Mouse (Mus musculus) liver, adult 2 months (tissue): ENCODE results near the gene Sertad4.

Experiments
- CTCF ChIP-seq: fragments of 200-500 bp; IDR thresholded peaks from 2 replicates; pipeline ENCODE4 v1.5.1; 2011; ENCODE audit warnings: low read depth, low read length, control low read depth
- POLR2A ChIP-seq: fragments of 200-500 bp; IDR thresholded peaks from 2 replicates; pipeline ENCODE4 v1.6.1; 2011; ENCODE audit warnings: low read length, control low read depth; ENCODE audit not compliant: insufficient read depth; ENCODE audit errors: extremely low read depth

DNA sequence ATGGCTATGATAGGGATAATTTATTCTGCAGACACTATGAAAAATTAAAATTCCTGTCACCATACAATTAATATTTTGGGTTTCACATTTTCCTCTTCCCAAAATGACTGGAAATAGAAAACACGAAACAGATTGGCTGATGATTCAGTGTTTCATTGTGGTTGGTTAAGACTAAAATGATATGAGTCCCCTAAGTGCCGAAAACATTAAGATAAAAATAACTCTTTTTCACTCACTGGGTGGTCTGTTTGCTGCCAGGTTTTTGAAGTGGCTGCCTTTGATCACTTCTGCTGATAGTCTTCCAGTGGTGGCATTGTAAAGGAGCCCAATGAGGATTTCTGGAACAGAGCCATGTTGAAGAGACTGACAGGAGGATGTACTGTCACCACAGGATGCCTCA lies 46.0 kb upstream of the Sertad4 start:
- no peak for TF ChIP-seq POLR2A
- no peak for TF ChIP-seq CTCF
